Mouse (Mus musculus) embryo, embryonic 10 days (tissue): ENCODE results near the gene Gas1.

Experiments used
- DNase-seq: peaks from one replicate; pipeline ENCODE4 v3.0.0-alpha.2; 2015; ENCODE audit warnings: low spot score

The Gas1 gene

GRCm38 (mm10) chr13:60173186-60173585, 4.0 kb downstream of the Gas1 start:
- no peak for DNase-seq

DNA sequence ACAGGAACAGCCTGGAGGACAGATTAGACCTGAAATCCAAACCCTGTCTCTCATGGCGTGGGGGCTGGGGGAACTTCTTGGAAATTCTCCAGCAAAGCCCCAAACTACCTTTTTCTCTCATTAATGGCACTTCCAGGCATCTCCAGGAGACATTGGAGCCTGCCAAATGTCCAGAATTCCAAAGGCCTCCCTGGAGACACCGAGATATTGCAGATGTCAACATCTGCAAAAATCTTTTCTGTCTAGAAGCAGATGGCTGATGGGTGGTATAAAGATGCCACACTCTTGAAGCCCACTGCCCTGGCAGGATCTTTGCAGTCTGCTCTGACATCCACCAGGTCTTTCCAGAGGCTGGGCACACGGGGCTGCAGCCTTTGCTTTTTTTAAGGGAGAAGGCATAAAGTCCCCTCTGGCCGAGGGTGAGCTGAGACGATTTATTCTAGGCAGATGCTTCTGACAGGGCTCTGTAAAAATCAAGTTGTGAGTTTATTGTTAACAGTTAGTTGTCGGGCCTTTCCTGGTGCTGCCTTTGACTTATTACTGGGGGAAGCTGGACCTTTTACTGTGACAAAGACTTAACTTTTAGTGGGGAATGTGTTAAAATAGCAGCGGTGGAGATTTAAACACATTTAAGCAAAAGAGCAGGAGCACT, 4.7 kb downstream of the Gas1 start:
- peak; percentile 60 for DNase-seq

GRCm38 (mm10) chr13:60171781-60172180, 5.4 kb downstream of the Gas1 start:
- DNase-seq, result no peak

GRCm38 (mm10) chr13:60170898-60171715, 6.1 kb downstream of the Gas1 start:
- DNase-seq, result peak; percentile 75

GRCm38 (mm10) chr13:60169026-60169425, 8.1 kb downstream of the Gas1 start:
- no peak for DNase-seq

- DNase-seq, result no peak
Measured at GRCm38 (mm10) chr13:60156294-60157126, 20.7 kb downstream of the Gas1 start.

DNA sequence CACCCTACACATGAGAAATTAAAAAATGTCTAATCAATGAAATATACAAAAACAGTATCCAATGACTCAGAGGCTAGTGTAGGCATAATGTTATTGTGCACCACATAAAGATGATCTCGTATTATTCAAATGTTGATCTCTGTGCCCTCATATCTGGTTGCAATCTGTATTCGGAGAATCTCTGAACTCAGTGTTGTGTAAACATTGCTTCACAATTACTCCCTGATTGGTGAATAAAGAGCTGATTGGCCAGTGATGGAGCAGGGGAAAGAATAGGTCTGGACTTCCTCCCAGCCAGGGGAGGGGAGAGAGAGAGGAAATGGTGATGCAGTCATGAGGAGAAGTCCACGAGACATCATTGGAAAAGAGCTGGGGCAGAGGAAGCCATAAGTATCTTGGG, 23.0 kb downstream of the Gas1 start:
- no peak for DNase-seq

DNA sequence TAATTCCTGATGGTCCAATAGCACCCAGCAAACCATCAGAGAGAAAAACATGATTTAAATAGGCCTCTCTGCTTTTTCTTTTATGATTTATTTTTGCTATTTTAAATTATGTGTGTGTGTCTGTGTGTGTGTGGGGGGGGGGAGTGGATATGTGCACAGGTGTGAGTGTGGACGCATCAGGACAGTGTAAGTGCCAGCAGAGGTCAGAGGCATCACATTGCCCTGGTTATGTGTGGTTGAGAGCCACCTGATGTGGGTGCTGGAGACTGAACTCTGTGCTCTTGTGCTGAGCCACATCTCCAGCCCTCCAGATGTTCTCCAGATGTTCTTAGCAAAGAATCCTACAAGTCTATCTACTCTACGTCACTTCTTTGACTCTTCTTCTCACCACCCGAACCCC, 28.9 kb downstream of the Gas1 start:
- no peak for DNase-seq

GRCm38 (mm10) chr13:60147857-60148181, 29.3 kb downstream of the Gas1 start:
- DNase-seq, result peak; percentile 67

DNA sequence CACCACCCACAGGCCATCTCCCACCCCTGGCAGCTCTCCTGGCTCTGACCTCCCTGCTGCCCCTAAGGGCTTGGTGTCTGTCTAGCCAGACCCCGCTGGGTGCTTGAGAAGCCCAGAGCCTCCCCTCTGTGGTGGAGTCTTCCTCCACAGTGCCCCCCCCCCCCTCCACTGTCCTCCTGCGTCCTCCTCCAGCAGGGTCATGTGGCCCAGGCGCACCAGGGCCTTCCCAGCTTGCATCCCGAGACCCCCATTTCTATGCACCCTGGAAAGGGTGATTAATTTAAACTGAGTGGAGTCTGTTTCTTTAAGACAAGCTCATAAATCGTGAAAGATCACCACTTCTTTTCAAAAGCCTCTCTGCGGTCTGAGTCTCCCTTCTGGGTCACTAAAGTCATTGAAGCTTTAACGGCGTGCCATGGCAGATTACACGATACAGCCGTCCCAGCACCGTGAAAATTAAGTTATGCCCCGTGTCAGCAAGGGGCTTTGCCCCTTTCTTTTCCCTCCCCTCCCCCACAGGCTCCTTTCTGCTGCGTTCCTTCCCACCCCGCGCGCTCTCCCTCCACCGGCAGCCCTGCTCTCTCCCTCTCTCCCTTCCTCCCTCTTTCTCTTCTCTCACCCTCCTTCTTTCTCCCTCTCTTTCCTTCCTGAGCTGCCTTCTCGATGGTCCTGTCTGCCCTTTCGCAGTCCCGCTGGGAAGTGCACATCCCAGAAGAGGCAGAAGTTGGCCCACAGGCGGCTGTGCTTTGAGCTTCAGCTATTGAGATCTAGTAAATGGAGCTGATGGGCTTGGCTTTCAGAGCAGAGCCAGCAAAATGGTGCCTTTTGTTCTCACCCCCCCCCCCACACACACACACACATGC, 29.9 kb downstream of the Gas1 start:
- peak; percentile 87 for DNase-seq

GRCm38 (mm10) chr13:60146231-60146630, 30.9 kb downstream of the Gas1 start:
- no peak for DNase-seq

DNA sequence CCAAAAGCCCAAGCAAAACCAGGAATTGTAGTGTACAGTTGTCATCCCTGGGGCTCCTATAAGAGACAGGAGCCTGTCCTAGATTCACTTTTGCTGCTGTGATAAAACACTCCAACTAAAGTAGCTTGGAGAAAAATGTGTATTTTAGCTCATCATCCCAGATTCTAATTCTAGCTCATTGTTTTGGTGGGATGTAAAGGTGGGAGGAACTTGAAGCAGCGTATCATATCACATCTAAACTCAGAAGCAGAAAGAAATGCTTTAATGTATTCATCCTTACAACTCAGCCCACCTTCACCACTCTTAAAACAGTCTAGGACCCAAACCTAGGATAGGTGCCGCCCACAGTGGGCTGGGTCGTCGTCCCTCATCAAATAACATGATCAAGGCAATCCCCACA, 40.2 kb downstream of the Gas1 start:
- DNase-seq, result no peak

GRCm38 (mm10) chr13:60134439-60134799, 42.7 kb downstream of the Gas1 start:
- DNase-seq, result no peak

DNA sequence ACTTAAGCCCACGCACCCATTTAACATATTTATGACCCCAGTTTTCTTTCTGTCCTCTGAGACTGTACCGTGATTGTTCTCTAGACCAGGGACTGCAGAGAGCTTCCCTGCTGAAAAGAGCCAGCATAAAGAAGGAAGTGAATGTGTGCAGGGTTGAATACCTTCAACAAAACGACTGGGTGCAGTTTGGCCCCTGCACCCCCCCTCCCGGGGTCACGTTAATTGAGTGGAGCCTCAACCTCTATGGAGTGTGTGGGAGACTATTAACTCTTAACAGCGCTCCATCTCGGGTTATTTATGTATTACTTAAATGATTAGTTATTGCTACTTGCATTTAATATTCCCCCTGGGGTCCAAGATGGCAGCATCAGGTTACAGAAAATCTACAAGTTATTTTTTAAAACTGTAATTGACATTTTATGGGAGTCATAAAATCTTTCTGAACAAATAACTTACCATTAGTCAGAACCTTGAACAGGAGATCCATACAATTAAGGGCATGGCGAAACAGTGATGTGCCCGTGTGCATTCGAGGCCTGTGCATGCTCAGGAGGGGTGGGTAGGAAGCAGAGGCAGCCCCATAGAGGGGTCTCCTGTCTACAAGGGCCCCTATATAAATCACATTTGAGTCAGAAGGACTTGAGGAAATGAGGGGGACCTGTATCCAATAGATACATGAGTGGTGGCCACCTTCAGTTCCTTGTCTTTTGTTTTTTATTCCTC, 43.3 kb downstream of the Gas1 start:
- DNase-seq, result no peak

DNA sequence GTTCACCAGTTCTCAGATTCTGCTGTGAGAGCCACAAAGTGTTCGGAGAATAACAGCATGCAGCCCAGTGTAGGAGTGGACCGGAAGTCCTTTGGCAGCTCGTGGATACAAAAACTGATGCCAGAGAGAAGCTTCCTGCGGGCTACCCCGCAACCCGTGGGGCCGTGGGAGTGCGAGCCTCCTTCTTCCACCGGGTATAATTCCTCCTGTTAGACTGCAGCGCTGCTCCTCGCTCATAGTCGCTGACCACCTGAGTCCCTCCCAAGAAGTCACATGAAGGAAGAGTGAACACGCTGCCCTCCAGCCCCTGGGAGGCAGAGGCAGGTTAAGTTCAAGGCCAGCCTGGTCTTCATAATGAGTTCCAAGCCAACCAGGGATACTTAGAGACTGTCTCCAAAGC, 45.4 kb downstream of the Gas1 start:
- DNase-seq, result no peak

DNA sequence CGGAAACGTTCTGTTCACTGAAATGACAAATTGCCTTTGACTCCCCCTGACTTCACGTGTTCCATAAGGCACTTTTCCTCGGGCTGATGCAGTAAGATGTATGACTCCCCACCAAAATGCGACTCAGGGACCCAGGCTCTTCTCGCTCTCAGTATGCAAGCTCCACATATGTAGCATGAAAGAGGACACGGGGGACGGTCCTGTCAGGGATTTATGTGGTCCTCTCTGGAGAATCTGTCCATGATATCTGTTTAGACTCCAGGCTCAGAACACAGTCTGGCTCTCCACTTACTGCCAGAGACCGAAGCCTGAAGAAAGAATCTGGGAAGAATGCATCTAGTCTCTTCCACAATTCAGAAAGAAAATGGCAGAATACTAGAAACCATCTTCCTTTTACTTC, 47.6 kb downstream of the Gas1 start:
- no peak for DNase-seq

GRCm38 (mm10) chr13:60126338-60126737, 50.8 kb downstream of the Gas1 start:
- no peak for DNase-seq

- DNase-seq, result peak; percentile 69
Measured at GRCm38 (mm10) chr13:60125501-60126305, 51.5 kb downstream of the Gas1 start.

GRCm38 (mm10) chr13:60125020-60125419, 52.1 kb downstream of the Gas1 start:
- DNase-seq, result peak; percentile 72

DNA sequence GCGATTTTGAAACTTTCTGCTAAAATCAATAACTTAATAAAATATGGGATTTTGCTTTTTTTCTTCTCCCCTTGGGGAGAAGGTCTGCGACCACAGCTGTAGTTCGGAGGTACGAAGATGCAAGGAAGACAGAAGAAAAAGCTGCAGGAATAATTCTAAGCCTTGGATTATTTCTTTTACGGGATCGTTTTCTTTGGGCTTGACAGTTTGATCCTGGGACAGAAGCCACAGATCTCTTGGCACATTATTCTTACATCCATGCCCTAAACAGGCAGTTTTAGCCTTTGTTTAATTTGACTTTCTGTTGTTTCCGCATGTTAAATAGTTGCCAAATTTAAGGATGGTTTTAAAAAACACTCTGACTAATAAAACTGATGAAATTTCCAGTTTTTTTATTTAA, 52.7 kb downstream of the Gas1 start:
- no peak for DNase-seq
